Mouse (Mus musculus) C2C12 (cell line): ENCODE results near the gene Rab11fip2. TPM values are rescaled to one million over a fixed set of nuclear protein-coding genes. Genes with fewer than 3 reads are reported as not detected.
A peak's percentile ranks its signal among the peaks of the same experiment; 100 is the strongest.

Experiments
- H3K27me3 ChIP-seq: one replicate; pipeline ENCODE4 v1.6.1; 2011; ENCODE audit not compliant: control insufficient read depth, insufficient read depth, insufficient read length
- H3K36me3 ChIP-seq: one replicate; pipeline ENCODE4 v1.6.1; 2011; ENCODE audit not compliant: control insufficient read depth, insufficient read depth
- H3K4me3 ChIP-seq: one replicate; pipeline ENCODE4 v1.5.1; 2011; ENCODE audit warnings: mild to moderate bottlenecking, control low read depth; ENCODE audit not compliant: poor library complexity, insufficient read depth, severe bottlenecking
- H3K79me2 ChIP-seq: one replicate; pipeline ENCODE4 v1.6.1; 2011; ENCODE audit not compliant: control insufficient read depth, insufficient read depth
- H3K79me3 ChIP-seq: one replicate; pipeline ENCODE4 v1.6.1; 2011; ENCODE audit warnings: low read depth, control low read depth
- H3ac ChIP-seq: one replicate; pipeline ENCODE3; 2011; ENCODE audit warnings: low read depth; ENCODE audit not compliant: control insufficient read depth, insufficient read length
- CEBPB ChIP-seq: IDR thresholded peaks from one replicate; pipeline ENCODE4 v1.6.1; 2011; ENCODE audit warnings: low read depth, mild to moderate bottlenecking, control low read depth, moderate library complexity
- CTCF ChIP-seq: IDR thresholded peaks from one replicate; pipeline ENCODE4 v1.5.1; 2011; ENCODE audit not compliant: control insufficient read depth, insufficient read depth, insufficient read length
- FOSL1 ChIP-seq: IDR thresholded peaks from one replicate; pipeline ENCODE4 v1.8.0; 2011; ENCODE audit warnings: mild to moderate bottlenecking, low read length; ENCODE audit not compliant: poor library complexity, insufficient read depth, severe bottlenecking
- MAX ChIP-seq: IDR thresholded peaks from one replicate; pipeline ENCODE4 v1.6.1; 2011; ENCODE audit warnings: mild to moderate bottlenecking, control low read depth
- MYOD1 ChIP-seq: IDR thresholded peaks from one replicate; pipeline ENCODE4 v1.6.1; 2011; ENCODE audit warnings: low read depth; ENCODE audit not compliant: control insufficient read depth, insufficient read length
- MYOG ChIP-seq: IDR thresholded peaks from one replicate; pipeline ENCODE4 v1.6.1; 2011; ENCODE audit not compliant: control insufficient read depth, insufficient read length; ENCODE audit errors: extremely low read depth
- USF1 ChIP-seq: IDR thresholded peaks from one replicate; pipeline ENCODE4 v1.6.1; 2011; ENCODE audit warnings: low read depth, mild to moderate bottlenecking, control low read depth, moderate library complexity
- polyA plus RNA-seq: library from polyadenylated mRNA; unstranded; fragments of >200 nt; fragmentation: generic; extraction: Trizol; gene quantifications from one replicate; pipeline ENCODE4 v1.2.1, GENCODE M21; 2012; ENCODE audit warnings: missing spikeins

The Rab11fip2 gene
- polyA plus RNA-seq, 1 experiment = 0.95 TPM

DNA sequence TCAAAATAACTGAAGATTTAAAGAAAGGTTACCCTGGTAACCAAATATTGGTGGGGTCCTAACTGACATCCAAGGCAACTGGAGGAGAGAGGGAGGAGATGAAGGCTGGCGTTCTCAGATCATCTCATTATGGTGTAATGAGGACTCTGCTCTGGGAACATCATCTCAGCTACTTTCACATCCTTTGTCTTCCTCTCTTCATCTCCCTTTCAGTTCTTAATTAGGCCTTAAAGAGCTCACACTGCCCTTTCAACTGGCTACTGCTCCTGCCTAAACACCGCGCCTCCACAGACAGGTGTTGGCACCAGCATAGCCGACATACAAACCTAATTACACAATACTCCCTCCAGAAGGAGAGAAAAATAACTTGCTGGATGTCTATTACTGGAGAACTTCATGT, 31.9 kb downstream of the Rab11fip2 start:
- Histone ChIP-seq H3K27me3 (no peaks in the 10 kb centered on the region), H3K79me2 (no peaks in the 10 kb centered on the region), H3K36me3 (no peaks in the 10 kb centered on the region), H3K4me3 (no peak overlapping the region), H3K79me3 (no peaks in the 10 kb centered on the region), H3ac (no peak overlapping the region)
- TF ChIP-seq CTCF (no peak), USF1 (no peak), MYOG (no peak), CEBPB (no peak), MYOD1 (no peak), MAX (no peak), FOSL1 (no peak)

DNA sequence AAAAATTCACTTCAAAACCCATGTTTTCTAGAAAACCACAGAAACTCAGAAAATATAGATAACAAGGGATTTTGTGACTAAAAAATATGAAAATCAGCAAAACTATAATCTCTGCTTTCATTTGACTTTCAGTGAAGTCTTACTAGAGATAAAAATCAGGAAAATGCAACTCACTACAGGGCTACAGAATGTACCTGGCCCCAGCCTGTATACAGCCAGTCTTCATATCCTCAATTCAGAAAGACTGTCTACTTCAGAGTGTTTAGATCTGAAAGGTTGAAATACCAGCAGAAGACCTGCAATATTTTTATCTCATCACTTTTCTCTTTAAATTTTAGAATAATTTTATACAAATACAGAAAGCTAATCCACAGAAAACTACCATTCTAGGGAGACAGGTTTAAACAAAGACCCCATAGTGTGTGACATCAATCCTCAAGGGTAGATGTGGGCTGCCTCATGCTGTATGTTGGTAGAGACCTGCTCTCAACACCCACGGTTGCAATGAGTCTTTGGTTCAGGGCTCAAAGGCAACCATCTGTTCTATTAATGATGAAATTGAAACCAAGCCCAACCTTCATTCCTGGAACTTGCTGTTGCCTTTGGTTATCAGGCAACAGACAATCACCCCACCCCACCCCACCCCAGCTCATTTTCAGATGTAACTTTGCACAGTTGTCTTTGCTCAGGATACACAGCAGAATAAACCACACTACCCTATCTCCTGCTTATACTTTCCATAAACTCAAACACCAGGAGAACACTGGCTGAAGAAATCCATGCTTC, 38.0 kb downstream of the Rab11fip2 start:
- H3K27me3 ChIP-seq = no peaks in the 10 kb centered on the region

DNA sequence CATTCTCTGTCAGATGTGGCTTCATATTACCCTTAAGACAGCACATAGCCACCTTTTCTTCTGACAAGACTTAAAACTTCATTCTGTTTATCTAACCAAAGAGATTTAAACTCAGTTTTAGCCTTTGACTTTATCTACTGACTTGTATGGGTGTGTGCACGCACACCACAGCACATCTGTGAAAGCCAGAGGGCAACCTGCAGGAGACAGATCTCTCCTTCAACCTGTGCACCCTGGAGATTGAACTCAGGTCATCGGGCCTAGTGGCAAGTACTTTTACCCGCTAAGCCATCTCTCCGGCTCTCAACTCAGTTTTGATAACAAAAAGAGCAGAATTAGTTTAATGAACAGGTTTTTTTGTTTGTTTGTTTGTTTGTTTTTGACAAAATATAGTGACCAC, 43.5 kb downstream of the Rab11fip2 start:
- no peaks in the 10 kb centered on the region for H3K27me3 ChIP-seq
- no peak for TF ChIP-seq FOSL1
- no peak for TF ChIP-seq CEBPB
- TF ChIP-seq MYOD1 = no peak
- TF ChIP-seq CTCF = no peak
- TF ChIP-seq USF1 = no peak
- no peak for TF ChIP-seq MAX
- no peak for TF ChIP-seq MYOG
- H3K79me2 ChIP-seq = no peaks in the 10 kb centered on the region
- H3K36me3 ChIP-seq = no peaks in the 10 kb centered on the region
- H3K4me3 ChIP-seq = no peak overlapping the region
- H3ac ChIP-seq = no peak overlapping the region
- H3K79me3 ChIP-seq = no peaks in the 10 kb centered on the region

More for the DNA sequence above, 38.0 kb downstream of the Rab11fip2 start:
- H3K79me3 ChIP-seq = no peaks in the 10 kb centered on the region
- TF ChIP-seq MYOD1 (no peak), USF1 (no peak), FOSL1 (no peak)
- H3K79me2 ChIP-seq = no peaks in the 10 kb centered on the region
- H3K4me3 ChIP-seq = no peak overlapping the region
- no peak overlapping the region for H3ac ChIP-seq
- no peaks in the 10 kb centered on the region for H3K36me3 ChIP-seq

DNA sequence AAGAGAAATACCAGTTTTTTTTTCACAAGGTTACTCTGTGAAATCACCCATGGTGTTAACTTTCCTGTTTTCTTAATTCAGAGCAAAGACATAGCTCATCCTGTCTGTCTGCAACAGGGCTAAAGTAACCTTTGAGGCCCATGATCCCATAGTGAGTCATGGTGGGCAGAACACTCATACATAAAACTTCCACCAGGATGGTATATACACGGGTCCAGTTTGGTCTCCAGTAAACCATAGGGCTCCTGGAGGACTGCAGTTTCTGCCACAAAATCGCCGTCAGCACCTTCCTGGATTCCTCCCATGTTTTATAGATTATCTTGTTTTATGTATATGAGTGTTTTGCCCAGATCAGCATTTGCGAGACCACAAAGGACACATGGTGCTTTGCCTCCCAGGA, 45.2 kb downstream of the Rab11fip2 start:
- H3K36me3 ChIP-seq = no peaks in the 10 kb centered on the region
- TF ChIP-seq USF1 (no peak), MYOD1 (no peak), CEBPB (no peak), MAX (no peak), FOSL1 (peak; percentile 68), MYOG (no peak), CTCF (no peak)
- H3K27me3 ChIP-seq = no peaks in the 10 kb centered on the region
- H3ac ChIP-seq = no peak overlapping the region
- H3K4me3 ChIP-seq = no peak overlapping the region
- H3K79me3 ChIP-seq = no peaks in the 10 kb centered on the region
- no peaks in the 10 kb centered on the region for H3K79me2 ChIP-seq

GRCm38 (mm10) chr19:59889383-59889782, 54.1 kb downstream of the Rab11fip2 start:
- no peaks in the 10 kb centered on the region for H3K36me3 ChIP-seq
- no peaks in the 10 kb centered on the region for H3K79me2 ChIP-seq
- H3ac ChIP-seq = no peak overlapping the region
- no peaks in the 10 kb centered on the region for H3K79me3 ChIP-seq
- H3K27me3 ChIP-seq = no peaks in the 10 kb centered on the region
- no peak for TF ChIP-seq CEBPB
- TF ChIP-seq CTCF = no peak
- no peak for TF ChIP-seq FOSL1
- TF ChIP-seq MYOD1 = no peak
- no peak for TF ChIP-seq MYOG
- no peak for TF ChIP-seq MAX
- TF ChIP-seq USF1 = no peak
- no peak overlapping the region for H3K4me3 ChIP-seq

DNA sequence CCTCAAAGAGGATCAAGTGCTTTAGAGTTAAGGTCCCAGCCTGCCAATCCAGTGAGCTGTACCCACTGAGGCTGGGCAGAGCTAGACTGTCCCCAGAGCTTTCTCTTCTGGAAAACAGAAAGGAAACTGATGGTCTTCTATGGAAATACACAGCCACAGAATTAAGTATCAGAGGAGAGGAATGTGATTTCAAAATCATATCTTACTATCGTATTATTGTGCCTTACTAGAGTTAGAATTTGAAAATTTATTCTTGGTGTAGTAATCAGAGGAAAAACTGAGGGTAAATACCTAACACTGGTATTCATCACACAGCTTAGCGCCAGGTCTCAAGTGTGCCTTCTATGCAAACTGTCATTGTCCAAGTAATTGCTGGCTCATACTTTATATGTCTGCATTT, 54.6 kb downstream of the Rab11fip2 start:
- no peak overlapping the region for H3K4me3 ChIP-seq
- no peak for TF ChIP-seq MYOG
- TF ChIP-seq MYOD1 = no peak
- no peak for TF ChIP-seq FOSL1
- TF ChIP-seq CTCF = no peak
- TF ChIP-seq CEBPB = no peak
- no peak for TF ChIP-seq MAX
- no peak for TF ChIP-seq USF1
- H3ac ChIP-seq = no peak overlapping the region
- H3K27me3 ChIP-seq = no peaks in the 10 kb centered on the region
- no peaks in the 10 kb centered on the region for H3K79me3 ChIP-seq
- no peaks in the 10 kb centered on the region for H3K79me2 ChIP-seq
- no peaks in the 10 kb centered on the region for H3K36me3 ChIP-seq
